Mouse (Mus musculus) gastrocnemius, adult 8-10 months (tissue): ENCODE data around the gene Dlg2. TPM values are rescaled to one million over a fixed set of nuclear protein-coding genes. Genes with fewer than 3 reads are reported as not detected.

Experiments used
- DNase-seq, 2 experiments: peaks; one replicate each; pipeline ENCODE4 v3.0.0; 2022; ENCODE audit warnings: low spot score in 2 of 2
- total RNA-seq, 4 experiments: library from RNA; stranded (reverse); gene quantifications; 2 replicates each; pipeline ENCODE4 v1.2.4; 2022

The Dlg2 gene
- under 1 TPM; 0.21 to 0.94 (median 0.48) TPM for total RNA-seq

GRCm38 (mm10) chr7:90476313-90477245 lies at the start of gene Dlg2:
Gene Dlg2, plus strand, starts transcription at chr7:90476672.
- DNase-seq = peak in 1 of 2 experiments; percentile 5

- DNase-seq = no peak
Observed at GRCm38 (mm10) chr7:90427006-90427405, 49.5 kb upstream of the Dlg2 start.

DNA sequence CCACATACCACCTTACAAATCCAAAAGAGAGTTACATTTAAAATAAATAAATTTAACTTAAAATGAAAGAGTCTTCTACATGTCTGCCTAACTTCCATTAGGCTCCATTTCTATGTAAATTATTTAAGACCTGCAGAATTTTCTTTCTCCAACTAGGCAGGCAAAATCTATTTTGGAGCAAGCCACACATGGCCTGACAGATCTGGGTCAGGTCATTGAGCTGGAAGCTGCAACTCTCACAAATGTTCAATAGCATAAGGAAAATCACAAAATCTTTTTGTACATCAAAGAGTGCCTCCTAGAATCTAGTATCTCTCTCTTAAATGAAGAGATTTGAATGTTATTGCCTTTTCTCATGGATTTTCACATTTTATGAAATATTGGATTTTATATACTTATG lies 44.3 kb upstream of the Dlg2 start:
- DNase-seq = no peak

DNA sequence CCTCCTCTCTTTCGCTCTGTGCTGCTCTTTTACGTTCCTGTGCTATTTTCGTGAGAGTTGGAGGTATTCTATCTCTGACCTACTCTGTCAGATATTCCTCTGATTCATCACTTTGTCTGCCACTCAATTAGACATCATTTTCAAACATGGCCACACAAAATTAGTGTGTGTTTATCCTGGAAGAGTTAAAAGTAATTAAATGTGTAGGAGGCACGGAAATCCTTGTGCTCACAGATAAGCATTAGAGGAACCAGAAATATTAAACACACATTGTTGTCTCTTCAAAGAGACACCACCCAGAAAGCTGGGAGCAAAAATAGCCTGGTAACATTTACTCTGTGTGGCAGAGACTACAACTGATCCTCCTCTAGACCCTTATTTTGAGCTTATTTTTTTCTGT lies 36.4 kb upstream of the Dlg2 start:
- DNase-seq = no peak

- DNase-seq = no peak
Observed at GRCm38 (mm10) chr7:90442070-90442469, 34.4 kb upstream of the Dlg2 start.

GRCm38 (mm10) chr7:90442518-90443080 lies 33.9 kb upstream of the Dlg2 start, which contains the start of gene Crebzf:
Gene Crebzf, plus strand, starts transcription at chr7:90442729.
- DNase-seq = peak; percentile 91 to 94

GRCm38 (mm10) chr7:90443101-90444091 lies 33.1 kb upstream of the Dlg2 start:
- peak; percentile 38 to 51 for DNase-seq

- DNase-seq = no peak
Observed at GRCm38 (mm10) chr7:90444206-90444605, 32.3 kb upstream of the Dlg2 start.

DNA sequence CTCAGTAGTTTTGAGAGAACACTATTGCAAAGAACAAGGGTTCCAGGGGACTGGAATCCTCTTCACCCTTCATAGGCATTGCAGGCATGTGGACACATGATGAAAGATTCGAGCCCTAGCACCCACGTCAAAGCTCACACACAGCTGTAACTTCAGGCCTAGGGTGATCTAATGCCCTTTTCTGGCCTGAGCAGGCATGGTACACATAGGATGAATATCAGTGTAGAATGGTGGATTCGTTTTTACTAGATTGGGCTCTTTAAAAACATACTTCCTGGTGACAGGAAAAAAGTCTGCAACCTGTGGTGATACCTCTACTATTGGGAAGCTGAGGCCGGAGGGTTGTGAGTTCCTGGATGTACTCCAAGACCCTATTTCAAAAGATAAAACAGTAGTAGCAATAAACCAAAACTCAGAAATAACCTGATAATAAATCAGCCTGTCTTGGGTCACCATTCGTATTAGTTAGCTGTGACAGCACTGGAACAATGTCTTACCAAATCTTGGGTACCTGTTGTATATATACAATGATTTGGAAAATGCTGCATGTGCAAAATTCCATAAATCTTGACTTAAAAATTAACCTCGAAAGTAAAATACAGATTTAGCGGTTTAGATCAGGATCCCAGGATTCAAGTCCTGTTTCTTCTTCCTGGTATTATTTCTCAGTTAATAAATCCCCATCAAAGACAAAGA lies 20.2 kb upstream of the Dlg2 start:
- no peak for DNase-seq

DNA sequence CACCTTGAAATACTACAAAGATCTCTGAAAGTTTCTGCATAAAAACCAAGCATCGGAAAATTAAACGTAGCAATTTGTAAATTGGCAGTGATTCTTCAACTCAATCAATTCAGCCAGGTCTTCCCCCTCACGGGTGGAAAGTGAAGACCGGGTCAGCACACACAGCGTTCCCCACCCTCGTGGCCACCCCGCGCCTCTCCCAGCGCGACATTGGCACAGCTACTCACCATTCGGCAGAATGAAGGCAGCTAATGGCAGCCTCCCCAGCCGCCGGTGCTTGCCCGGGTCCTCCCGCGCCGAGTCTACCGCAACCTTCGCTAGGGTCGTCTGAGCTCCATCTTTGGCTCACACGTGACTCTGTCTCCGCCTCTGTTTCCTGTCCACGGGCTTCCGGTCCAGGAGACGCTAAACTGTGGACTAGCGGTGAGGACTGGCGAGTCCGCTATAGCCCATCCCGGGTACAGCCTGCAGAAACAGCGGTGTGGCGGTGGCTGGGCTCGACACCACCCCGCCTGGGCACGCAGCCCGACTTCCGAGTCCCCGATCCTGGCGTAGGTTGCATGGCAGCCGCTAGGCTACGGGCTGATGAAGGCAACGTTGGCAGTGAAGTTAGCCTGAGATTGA lies 19.5 kb upstream of the Dlg2 start, which contains the start of gene Tmem126a:
TSS of gene Tmem126a (minus strand) at position 385 of the 624 bp plus-strand sequence.
- DNase-seq = peak; percentile 72 to 80

DNA sequence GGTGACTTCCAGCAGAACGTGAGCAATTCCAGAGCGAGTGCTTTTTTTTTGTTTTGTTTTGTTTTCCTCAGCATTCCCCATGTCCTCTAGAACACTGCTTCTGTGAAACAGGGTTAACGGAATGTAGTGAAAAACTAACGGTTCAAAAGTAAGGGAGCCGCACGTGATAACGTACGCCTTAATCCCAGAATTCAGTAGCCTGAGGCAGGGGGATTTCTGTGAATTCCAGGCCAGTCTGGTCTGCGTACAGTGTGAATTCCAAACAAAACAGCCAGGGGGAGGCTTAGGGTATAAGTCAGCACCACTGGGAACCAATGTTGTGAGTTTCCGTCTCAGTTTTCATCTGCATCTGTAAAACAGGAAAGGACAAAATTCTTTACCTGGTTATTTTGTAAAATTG lies 19.0 kb upstream of the Dlg2 start:
- no peak for DNase-seq

GRCm38 (mm10) chr7:90460330-90460729 lies 16.1 kb upstream of the Dlg2 start:
- DNase-seq = no peak

- no peak for DNase-seq
Observed at GRCm38 (mm10) chr7:90460930-90461329, 15.5 kb upstream of the Dlg2 start.

DNA sequence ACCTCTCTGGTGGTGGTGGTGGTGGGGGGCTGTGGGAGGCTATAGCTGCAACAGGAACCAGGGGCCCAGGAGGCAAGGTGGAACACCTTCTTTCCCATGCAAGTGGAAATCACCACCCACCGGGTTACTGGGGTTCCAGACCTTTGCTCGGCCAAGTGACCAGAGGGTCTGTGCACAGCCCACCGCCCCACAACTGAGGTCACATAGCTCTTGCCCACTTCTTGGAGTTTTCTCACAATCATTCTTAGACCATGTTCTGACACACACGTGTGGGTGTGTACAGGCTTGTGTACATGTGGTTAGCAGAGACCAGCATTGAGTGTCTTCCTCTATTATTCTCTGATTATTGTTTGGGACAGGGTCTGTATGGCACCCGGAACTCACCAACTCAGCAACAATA lies 15.0 kb upstream of the Dlg2 start:
- no peak for DNase-seq

- DNase-seq = no peak
Observed at GRCm38 (mm10) chr7:90473511-90473910, 3.0 kb upstream of the Dlg2 start.

DNA sequence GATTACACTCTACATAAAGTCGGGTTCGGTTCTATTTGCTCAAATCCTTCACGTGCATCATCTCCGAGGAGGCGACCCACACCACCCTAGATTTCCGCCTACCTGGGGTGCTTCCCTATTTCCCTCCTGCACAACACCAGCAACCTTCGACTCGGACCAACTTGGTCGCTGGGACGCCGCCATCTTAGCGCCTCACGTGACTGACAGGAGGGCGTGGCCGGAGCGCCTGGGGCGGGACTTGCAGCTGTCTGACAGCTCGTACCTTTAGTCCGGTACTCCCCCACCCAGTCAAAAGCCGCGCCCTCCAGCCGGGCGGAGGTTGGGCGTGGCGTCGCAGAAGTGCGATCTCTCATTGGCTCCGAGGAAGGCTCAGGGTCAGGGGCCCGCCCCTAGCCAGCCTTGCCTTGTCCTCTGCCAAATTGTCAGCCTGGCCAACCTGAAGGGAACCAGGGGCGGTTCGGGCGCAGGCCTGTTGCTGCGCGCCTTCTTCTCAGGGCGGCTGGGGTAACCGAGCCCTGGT lies 619 bp upstream of the Dlg2 start, which contains the start of gene Tmem126b:
TSS of gene Tmem126b (minus strand) at position 209 of the 520 bp plus-strand sequence.
- DNase-seq = peak; percentile 99

- no peak for DNase-seq
Observed at GRCm38 (mm10) chr7:90482607-90483006, 6.1 kb downstream of the Dlg2 start.

GRCm38 (mm10) chr7:90508124-90508523 lies 31.7 kb downstream of the Dlg2 start:
- DNase-seq = no peak

GRCm38 (mm10) chr7:90512293-90512692 lies 35.8 kb downstream of the Dlg2 start:
- no peak for DNase-seq
